Mouse (Mus musculus) forebrain, embryonic 15.5 days (tissue): ENCODE results near the gene Sema4d. TPM values are rescaled to one million over a fixed set of nuclear protein-coding genes. Genes with fewer than 3 reads are reported as not detected.

Experiments used
- ATAC-seq: fragments of 200-750 bp; cut with Nextera tagmentation; replicated peaks from 2 replicates; pipeline ENCODE4 v1.8.0; 2017; ENCODE audit warnings: mild to moderate bottlenecking, moderate TSS enrichment, moderate library complexity
- H3K27ac ChIP-seq: fragments of 300-500 bp; sonication (generic); replicated peaks from 2 replicates; pipeline ENCODE4 v1.5.1; 2015; ENCODE audit warnings: mild to moderate bottlenecking, inconsistent platforms
- H3K27me3 ChIP-seq: fragments of 300-500 bp; sonication (generic); 2 replicates; pipeline ENCODE4 v1.6.1; 2015; ENCODE audit warnings: inconsistent platforms
- H3K36me3 ChIP-seq: fragments of 300-500 bp; sonication (generic); 2 replicates; pipeline ENCODE4 v1.6.1; 2015; ENCODE audit warnings: mild to moderate bottlenecking, inconsistent platforms
- H3K4me1 ChIP-seq: fragments of 300-500 bp; sonication (generic); 2 replicates; pipeline ENCODE4 v1.6.1; 2015; ENCODE audit warnings: inconsistent platforms
- H3K4me2 ChIP-seq: fragments of 300-500 bp; sonication (generic); replicated peaks from 2 replicates; pipeline ENCODE4 v1.6.1; 2015; ENCODE audit warnings: mild to moderate bottlenecking, inconsistent platforms
- H3K4me3 ChIP-seq: fragments of 300-500 bp; sonication (generic); 2 replicates; pipeline ENCODE4 v1.5.1; 2015; ENCODE audit warnings: mild to moderate bottlenecking, inconsistent platforms
- H3K9ac ChIP-seq: fragments of 300-500 bp; sonication (generic); replicated peaks from 2 replicates; pipeline ENCODE4 v1.6.1; 2015; ENCODE audit warnings: mild to moderate bottlenecking, inconsistent platforms
- H3K9me3 ChIP-seq: fragments of 300-500 bp; sonication (generic); 2 replicates; pipeline ENCODE4 v1.6.1; 2016; ENCODE audit warnings: inconsistent platforms
- WGBS: fragments of 180-500 bp; shearing (Covaris S2); methylation state at CpG from one replicate; pipeline ENCODE4 v1.1.7; 2015; ENCODE audit warnings: mixed read lengths; 5-methylcytosine and 5-hydroxymethylcytosine counted together
- polyA plus RNA-seq: library from polyadenylated mRNA; unstranded; fragments of >200 nt; fragmentation: Nextera tagmentation; extraction: Ambion mirVana; gene quantifications from 2 replicates; pipeline ENCODE4 v1.2.1, GENCODE M21; 2015

The Sema4d gene
- polyA plus RNA-seq, 1 experiment from 2014 or later: 20.7 TPM

- no peak overlapping the region for H3K9ac ChIP-seq
- no peak for ATAC-seq
- H3K4me2 ChIP-seq: no peak overlapping the region
- 82% methylated on average over 10 of the region's 10 CpGs for WGBS
- H3K36me3 ChIP-seq: no peaks in the 10 kb centered on the region
- no peaks in the 10 kb centered on the region for H3K4me1 ChIP-seq
- no peaks in the 10 kb centered on the region for H3K27me3 ChIP-seq
- no peak overlapping the region for H3K4me3 ChIP-seq
- no peaks in the 10 kb centered on the region for H3K9me3 ChIP-seq
- no peak overlapping the region for H3K27ac ChIP-seq
These were observed 50.9 kb downstream of the Sema4d start for GRCm38 (mm10) chr13:51742551-51743052.

GRCm38 (mm10) chr13:51740776-51741175 is 52.8 kb downstream of the Sema4d start:
- H3K4me3 ChIP-seq: no peak overlapping the region
- no peak overlapping the region for H3K9ac ChIP-seq
- 95% methylated on average over 5 of the region's 5 CpGs for WGBS
- no peak overlapping the region for H3K27ac ChIP-seq
- no peak overlapping the region for H3K4me2 ChIP-seq
- no peaks in the 10 kb centered on the region for H3K4me1 ChIP-seq
- H3K36me3 ChIP-seq: no peaks in the 10 kb centered on the region
- no peak for ATAC-seq
- no peaks in the 10 kb centered on the region for H3K27me3 ChIP-seq
- no peaks in the 10 kb centered on the region for H3K9me3 ChIP-seq

DNA sequence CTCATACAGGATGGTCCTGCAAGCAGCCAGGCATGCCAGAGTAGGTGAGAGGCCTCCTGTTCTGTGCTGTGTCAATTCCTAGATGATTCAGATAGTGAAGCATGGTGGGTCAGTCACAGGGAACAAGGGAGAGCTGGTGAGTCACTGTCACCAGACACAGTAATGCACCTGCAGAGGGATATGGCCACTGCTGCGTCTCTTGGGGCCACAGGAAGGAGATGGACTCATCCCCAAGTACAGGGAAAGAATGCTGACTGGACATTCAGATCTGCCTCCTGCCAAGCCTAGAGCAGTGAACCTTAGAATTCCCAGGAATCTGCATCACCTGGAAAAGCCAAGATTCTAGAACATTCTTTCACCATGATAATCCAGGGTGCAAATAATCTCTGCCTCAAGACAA is 53.8 kb downstream of the Sema4d start:
- no peak for ATAC-seq
- Histone ChIP-seq H3K9ac (no peak overlapping the region), H3K36me3 (no peaks in the 10 kb centered on the region), H3K4me2 (no peak overlapping the region), H3K9me3 (no peaks in the 10 kb centered on the region), H3K4me1 (no peaks in the 10 kb centered on the region), H3K27ac (no peak overlapping the region), H3K4me3 (no peak overlapping the region), H3K27me3 (no peaks in the 10 kb centered on the region)
- 91% methylated on average over 1 of the region's 1 CpGs for WGBS

- no peaks in the 10 kb centered on the region for H3K27me3 ChIP-seq
- no peak overlapping the region for H3K9ac ChIP-seq
- WGBS: 97% methylated on average over 11 of the region's 11 CpGs
- H3K4me3 ChIP-seq: no peak overlapping the region
- H3K4me1 ChIP-seq: no peaks in the 10 kb centered on the region
- no peak for ATAC-seq
- no peak overlapping the region for H3K4me2 ChIP-seq
- H3K36me3 ChIP-seq: no peaks in the 10 kb centered on the region
- H3K9me3 ChIP-seq: no peaks in the 10 kb centered on the region
- no peak overlapping the region for H3K27ac ChIP-seq
These were observed 54.9 kb downstream of the Sema4d start for GRCm38 (mm10) chr13:51738531-51739117.

GRCm38 (mm10) chr13:51737949-51738513 is 55.5 kb downstream of the Sema4d start:
- H3K36me3 ChIP-seq: no peaks in the 10 kb centered on the region
- H3K9ac ChIP-seq: no peak overlapping the region
- no peak overlapping the region for H3K27ac ChIP-seq
- no peaks in the 10 kb centered on the region for H3K9me3 ChIP-seq
- no peaks in the 10 kb centered on the region for H3K27me3 ChIP-seq
- ATAC-seq: no peak
- WGBS: 71% methylated on average over 6 of the region's 6 CpGs
- H3K4me2 ChIP-seq: no peak overlapping the region
- no peaks in the 10 kb centered on the region for H3K4me1 ChIP-seq
- no peak overlapping the region for H3K4me3 ChIP-seq

- Histone ChIP-seq H3K36me3 (no peaks in the 10 kb centered on the region), H3K27me3 (no peaks in the 10 kb centered on the region), H3K27ac (no peak overlapping the region), H3K9ac (no peak overlapping the region), H3K4me1 (peaks cover 5% of the 10 kb centered on the region), H3K4me2 (no peak overlapping the region), H3K4me3 (no peak overlapping the region), H3K9me3 (no peaks in the 10 kb centered on the region)
- 83% methylated on average over 20 of the region's 20 CpGs for WGBS
- no peak for ATAC-seq
These were observed 56.3 kb downstream of the Sema4d start for GRCm38 (mm10) chr13:51737033-51737948.

- Histone ChIP-seq H3K27me3 (no peaks in the 10 kb centered on the region), H3K36me3 (no peaks in the 10 kb centered on the region), H3K4me3 (no peak overlapping the region), H3K27ac (no peak overlapping the region), H3K4me2 (no peak overlapping the region), H3K9me3 (no peaks in the 10 kb centered on the region), H3K9ac (no peak overlapping the region), H3K4me1 (peaks cover 10% of the 10 kb centered on the region)
- no peak for ATAC-seq
- 84% methylated on average over 13 of the region's 13 CpGs for WGBS
These were observed 57.3 kb downstream of the Sema4d start for GRCm38 (mm10) chr13:51736007-51736911.

DNA sequence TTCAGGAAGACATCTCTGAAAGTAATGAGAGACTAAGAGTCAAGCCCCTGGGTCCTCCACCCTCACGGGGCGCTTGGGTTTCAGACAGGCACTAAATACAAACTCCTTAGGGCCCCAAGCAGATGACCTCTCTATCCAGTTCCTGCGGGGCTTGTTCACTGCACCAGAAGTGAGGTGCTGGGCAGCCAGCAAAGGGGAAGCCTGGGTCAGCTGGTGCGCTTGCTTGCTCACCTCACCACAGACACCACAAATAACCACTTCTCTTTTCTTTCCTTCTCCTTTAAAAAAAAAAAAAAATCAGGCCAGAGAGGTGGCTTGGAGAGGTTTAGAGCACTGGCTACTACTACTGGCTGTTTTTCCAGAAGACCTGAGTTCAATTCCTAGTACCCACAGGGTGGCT is 59.0 kb downstream of the Sema4d start:
- Histone ChIP-seq H3K4me1 (peaks cover 22% of the 10 kb centered on the region), H3K27ac (no peak overlapping the region), H3K4me3 (no peak overlapping the region), H3K4me2 (no peak overlapping the region), H3K9me3 (no peaks in the 10 kb centered on the region), H3K9ac (no peak overlapping the region), H3K27me3 (no peaks in the 10 kb centered on the region), H3K36me3 (no peaks in the 10 kb centered on the region)
- WGBS: 95% methylated on average over 4 of the region's 4 CpGs
- no peak for ATAC-seq

GRCm38 (mm10) chr13:51732097-51732664 is 61.4 kb downstream of the Sema4d start:
- Histone ChIP-seq H3K27ac (0 out of 2 replicates have a peak overlapping the region, but pooled peaks have one; percentile 46), H3K36me3 (no peaks in the 10 kb centered on the region), H3K27me3 (no peaks in the 10 kb centered on the region), H3K9me3 (no peaks in the 10 kb centered on the region), H3K4me3 (no peak overlapping the region), H3K4me2 (no peak overlapping the region), H3K9ac (no peak overlapping the region), H3K4me1 (peaks cover 23% of the 10 kb centered on the region)
- ATAC-seq: no peak
- WGBS: 47% methylated on average over 14 of the region's 14 CpGs

DNA sequence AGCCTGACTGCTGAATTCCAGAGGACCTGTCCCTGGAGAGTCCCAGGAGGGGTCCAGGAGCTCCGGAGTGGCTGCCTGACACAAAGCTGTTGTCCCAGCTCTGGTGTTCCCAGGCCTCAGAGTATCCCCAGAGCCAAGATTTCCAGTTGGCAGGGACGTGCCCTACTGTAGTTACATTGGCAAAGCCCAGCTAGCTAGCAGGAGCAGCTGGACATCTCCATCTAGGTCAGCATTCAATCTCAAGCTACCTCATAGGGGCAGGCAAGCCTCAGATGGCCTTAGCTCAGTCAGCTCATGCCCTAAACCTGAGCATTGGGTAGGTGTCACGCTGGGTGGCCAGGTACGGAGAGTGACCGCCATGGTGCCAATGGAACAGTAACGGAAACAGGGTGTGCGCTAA is 62.1 kb downstream of the Sema4d start:
- Histone ChIP-seq H3K4me1 (peaks cover 23% of the 10 kb centered on the region), H3K9me3 (no peaks in the 10 kb centered on the region), H3K27me3 (no peaks in the 10 kb centered on the region), H3K4me3 (no peak overlapping the region), H3K9ac (no peak overlapping the region), H3K27ac (no peak overlapping the region), H3K4me2 (no peak overlapping the region), H3K36me3 (no peaks in the 10 kb centered on the region)
- 88% methylated on average over 7 of the region's 7 CpGs for WGBS
- no peak for ATAC-seq

GRCm38 (mm10) chr13:51729887-51730361 is 63.6 kb downstream of the Sema4d start:
- WGBS: 10% methylated on average over 4 of the region's 4 CpGs

More at GRCm38 (mm10) chr13:51729887-51730361, 63.6 kb downstream of the Sema4d start:
- Histone ChIP-seq H3K36me3 (no peaks in the 10 kb centered on the region), H3K9me3 (no peaks in the 10 kb centered on the region), H3K4me1 (peaks cover 28% of the 10 kb centered on the region), H3K27ac (no peak overlapping the region), H3K27me3 (no peaks in the 10 kb centered on the region), H3K9ac (no peak overlapping the region), H3K4me2 (no peak overlapping the region), H3K4me3 (no peak overlapping the region)
- ATAC-seq: 0 out of 2 replicates have a peak, but pooled peaks have one; percentile 24
